ENCODE assay signal across 33 mouse cellular contexts in genomic region chr17:80446470-80446869, GRCm38 (mm10).
"Had no signal": no experiment of that assay in that cellular context is flagged by ENCODE, and none has a peak within 500 bp of the region (broad histone marks: within the 10 kb centered on the region; RNA-seq: fewer than 3 reads in every experiment).

No protein-coding gene starts in this region.

- H3K27me3 ChIP-seq: heart, embryonic 12.5 days; heart, embryonic 13.5 days; heart, embryonic 15.5 days; hindbrain, embryonic 12.5 days; hindbrain, embryonic 13.5 days; hindbrain, embryonic 15.5 days; kidney, embryonic 15.5 days had no signal

- H3K9me3 ChIP-seq: heart, embryonic 10.5 days; heart, embryonic 12.5 days; heart, embryonic 13.5 days; heart, embryonic 15.5 days; hindbrain, embryonic 10.5 days; hindbrain, embryonic 12.5 days; hindbrain, embryonic 13.5 days; hindbrain, embryonic 15.5 days; kidney, embryonic 15.5 days had no signal

- DNase-seq: heart, postnatal 10 days; heart, postnatal 14 days; heart, postnatal 36 days; heart, postnatal 4 days; kidney, adult 11 months; kidney, adult 18-20 months; kidney, adult 2 months; kidney, adult 8-10 months; kidney, adult 9 months; kidney, postnatal 10 days; kidney, postnatal 14 days; kidney, postnatal 25 days; kidney, postnatal 36 days; kidney, postnatal 4 days; layer of hippocampus, adult 9-11 months; layer of hippocampus, postnatal 36 days had no signal

- H3K9ac ChIP-seq: heart, embryonic 12.5 days; heart, embryonic 13.5 days; heart, embryonic 15.5 days; hindbrain, embryonic 12.5 days; hindbrain, embryonic 13.5 days; hindbrain, embryonic 14.5 days; hindbrain, embryonic 15.5 days; kidney, embryonic 15.5 days had no signal

- H3K4me2 ChIP-seq: heart, embryonic 11.5 days; heart, embryonic 12.5 days; heart, embryonic 13.5 days; heart, embryonic 15.5 days; hindbrain, embryonic 12.5 days; hindbrain, embryonic 13.5 days; hindbrain, embryonic 14.5 days; hindbrain, embryonic 15.5 days; kidney, embryonic 15.5 days had no signal

- H3K27ac ChIP-seq: heart, embryonic 10.5 days; heart, embryonic 13.5 days; heart, embryonic 15.5 days; hindbrain, embryonic 10.5 days; hindbrain, embryonic 12.5 days; hindbrain, embryonic 13.5 days; hindbrain, embryonic 14.5 days; hindbrain, embryonic 15.5 days; hindbrain, postnatal 0 days; kidney, embryonic 15.5 days; kidney, postnatal 0 days; layer of hippocampus, adult 2 months; left cerebral cortex, adult 2 months had no signal

- H3K4me3 ChIP-seq: heart, embryonic 10.5 days; heart, embryonic 12.5 days; heart, embryonic 13.5 days; heart, embryonic 15.5 days; hindbrain, embryonic 10.5 days; hindbrain, embryonic 12.5 days; hindbrain, embryonic 13.5 days; hindbrain, embryonic 15.5 days; kidney, embryonic 15.5 days; layer of hippocampus, adult 2 months; left cerebral cortex, adult 2 months had no signal

- H3K4me1 ChIP-seq: heart, embryonic 10.5 days; heart, embryonic 12.5 days; heart, embryonic 15.5 days; hindbrain, embryonic 12.5 days; hindbrain, embryonic 13.5 days; hindbrain, embryonic 15.5 days; kidney, embryonic 15.5 days had no signal

- ATAC-seq: hindbrain, embryonic 16.5 days; hindbrain, postnatal 0 days; inflammation-experienced regulatory T-cells, adult 6 months had no signal
